Mouse (Mus musculus): ENCODE measurements around the gene Zfp114.

DNA sequence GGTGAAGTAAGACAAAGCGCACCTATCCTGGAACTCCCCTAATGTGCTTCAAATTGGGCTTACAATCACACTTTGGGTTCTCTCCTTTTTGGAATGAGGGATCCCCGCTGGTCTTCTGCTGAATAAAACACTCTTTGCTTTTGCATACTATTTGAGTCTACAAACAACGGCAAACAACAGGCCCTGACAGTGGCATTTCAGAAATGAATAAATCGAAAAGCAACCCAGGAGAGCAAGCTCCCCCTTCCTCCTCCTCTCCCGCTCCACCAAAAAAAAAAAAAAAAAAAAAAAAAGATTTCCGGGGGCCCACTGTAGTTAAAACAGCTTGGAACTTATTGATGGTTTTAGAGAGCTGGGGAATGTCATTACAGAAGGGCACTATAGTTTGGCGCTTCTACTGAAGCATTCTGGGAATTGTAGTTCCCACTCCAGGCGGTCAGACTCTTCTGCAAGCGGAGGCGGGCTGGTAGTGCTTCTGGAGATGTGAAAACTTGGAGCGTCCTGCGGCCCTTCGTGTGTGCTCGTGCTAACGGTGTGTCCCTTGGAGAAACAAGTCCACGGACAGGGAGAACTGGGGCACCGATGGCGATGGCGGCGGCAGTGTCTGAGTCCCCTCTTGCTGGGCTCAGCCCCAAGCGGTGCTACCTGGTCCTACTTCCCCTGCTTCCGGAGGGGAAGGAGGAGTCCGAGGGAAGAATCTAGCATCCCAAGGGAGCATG lies at the start of gene Zfp114:
- TF ChIP-seq POLR2A (IDR thresholded peaks at IDR 0.05; ENCODE audit: low read depth, low read length) (no peak), CTCF (IDR thresholded peaks at IDR 0.05; ENCODE audit: extremely low read depth, insufficient read depth, insufficient read length, insufficient replicate concordance) (no peak)

All from spleen, adult 2 months (tissue).